Mouse (Mus musculus): Measurements from ENCODE around the gene Hebp1. TPM values are rescaled to one million over a fixed set of nuclear protein-coding genes. Genes with fewer than 3 reads are reported as not detected.

Gene Hebp1
- polyA plus RNA-seq, 1 experiment from 2014 or later = 3.3 TPM

- WGBS = 56% methylated on average over 6 of the region's 6 CpGs
- Histone ChIP-seq H3K9ac (no peak overlapping the region), H3K4me2 (replicated peaks) (no peak overlapping the region), H3K9me3 (ENCODE audit: control insufficient read depth, low read length) (peaks cover 4% of the 10 kb centered on the region; the same call in 1 of the 2 replicates), H3K27me3 (ENCODE audit: control insufficient read depth, insufficient read depth, low read length) (no peaks in the 10 kb centered on the region), H3K4me3 (replicated peaks; ENCODE audit: low read length) (no peak overlapping the region), H3K36me3 (replicated peaks; ENCODE audit: control insufficient read depth, insufficient read depth) (no peaks in the 10 kb centered on the region), H3K4me1 (replicated peaks; ENCODE audit: control insufficient read depth, insufficient read depth, low read length) (peaks cover 19% of the 10 kb centered on the region), H3K27ac (peak overlapping the region; percentile 62)
- peak; percentile 55; the same call in 1 of the 2 replicates for ATAC-seq (ENCODE audit: low FRiP score)
- no peak for DNase-seq (ENCODE audit: low spot score)
Measured at GRCm38 (mm10) chr6:135203737-135204136, 5.9 kb upstream of the Hebp1 start.

- no peaks in the 10 kb centered on the region for H3K36me3 ChIP-seq (replicated peaks; ENCODE audit: control insufficient read depth, insufficient read depth)
- no peak overlapping the region for H3K9ac ChIP-seq
- H3K4me1 ChIP-seq (replicated peaks; ENCODE audit: control insufficient read depth, insufficient read depth, low read length) = peaks cover 23% of the 10 kb centered on the region
- 92% methylated on average over 6 of the region's 6 CpGs for WGBS
- H3K27ac ChIP-seq = no peak overlapping the region
- DNase-seq (ENCODE audit: low spot score) (no peak), ATAC-seq (ENCODE audit: low FRiP score) (no peak)
- no peak overlapping the region for H3K4me2 ChIP-seq (replicated peaks)
- H3K27me3 ChIP-seq (ENCODE audit: control insufficient read depth, insufficient read depth, low read length) = no peaks in the 10 kb centered on the region
- H3K9me3 ChIP-seq (ENCODE audit: control insufficient read depth, low read length) = 0 out of 2 replicates have a peak, but pooled peaks cover under 1% of the 10 kb centered on the region
- no peak overlapping the region for H3K4me3 ChIP-seq (replicated peaks; ENCODE audit: low read length)
Measured at GRCm38 (mm10) chr6:135202668-135203067, 4.8 kb upstream of the Hebp1 start.

GRCm38 (mm10) chr6:135200122-135200957, 2.5 kb upstream of the Hebp1 start:
- Histone ChIP-seq H3K4me2 (replicated peaks) (no peak overlapping the region), H3K9me3 (ENCODE audit: control insufficient read depth, low read length) (no peaks in the 10 kb centered on the region), H3K27ac (0 out of 2 replicates have a peak overlapping the region, but pooled peaks have one; percentile 20), H3K4me3 (replicated peaks; ENCODE audit: low read length) (no peak overlapping the region), H3K9ac (no peak overlapping the region), H3K36me3 (replicated peaks; ENCODE audit: control insufficient read depth, insufficient read depth) (no peaks in the 10 kb centered on the region), H3K27me3 (ENCODE audit: control insufficient read depth, insufficient read depth, low read length) (no peaks in the 10 kb centered on the region), H3K4me1 (replicated peaks; ENCODE audit: control insufficient read depth, insufficient read depth, low read length) (peaks cover 25% of the 10 kb centered on the region)
- ATAC-seq (ENCODE audit: low FRiP score) (no peak), DNase-seq (ENCODE audit: low spot score) (no peak)
- 87% methylated on average over 16 of the region's 16 CpGs for WGBS

- 44% methylated on average over 6 of the region's 6 CpGs for WGBS
- H3K36me3 ChIP-seq (replicated peaks; ENCODE audit: control insufficient read depth, insufficient read depth) = no peaks in the 10 kb centered on the region
- ATAC-seq (ENCODE audit: low FRiP score) = no peak
- H3K4me1 ChIP-seq (replicated peaks; ENCODE audit: control insufficient read depth, insufficient read depth, low read length) = peaks cover 26% of the 10 kb centered on the region
- H3K27me3 ChIP-seq (ENCODE audit: control insufficient read depth, insufficient read depth, low read length) = no peaks in the 10 kb centered on the region
- peak overlapping the region; percentile 96 for H3K4me2 ChIP-seq (replicated peaks)
- no peaks in the 10 kb centered on the region for H3K9me3 ChIP-seq (ENCODE audit: control insufficient read depth, low read length)
- peak overlapping the region; percentile 90 for H3K4me3 ChIP-seq (replicated peaks; ENCODE audit: low read length)
- H3K9ac ChIP-seq = peak overlapping the region; percentile 87
- H3K27ac ChIP-seq = peak overlapping the region; percentile 88; the same call in 1 of the 2 replicates
- no peak for DNase-seq (ENCODE audit: low spot score)
Measured at GRCm38 (mm10) chr6:135198726-135199125, 904 bp upstream of the Hebp1 start.

- peak overlapping the region; percentile 90 for H3K4me3 ChIP-seq (replicated peaks; ENCODE audit: low read length)
- DNase-seq (ENCODE audit: low spot score) (no peak), ATAC-seq (ENCODE audit: low FRiP score) (0 out of 2 replicates have a peak, but pooled peaks have one; percentile 7)
- H3K9me3 ChIP-seq (ENCODE audit: control insufficient read depth, low read length) = no peaks in the 10 kb centered on the region
- H3K4me1 ChIP-seq (replicated peaks; ENCODE audit: control insufficient read depth, insufficient read depth, low read length) = peaks cover 29% of the 10 kb centered on the region
- H3K27me3 ChIP-seq (ENCODE audit: control insufficient read depth, insufficient read depth, low read length) = no peaks in the 10 kb centered on the region
- peak overlapping the region; percentile 87 for H3K9ac ChIP-seq
- peak overlapping the region; percentile 88 for H3K27ac ChIP-seq
- no peaks in the 10 kb centered on the region for H3K36me3 ChIP-seq (replicated peaks; ENCODE audit: control insufficient read depth, insufficient read depth)
- WGBS = 13% methylated on average over 7 of the region's 7 CpGs
- H3K4me2 ChIP-seq (replicated peaks) = peak overlapping the region; percentile 96
Measured at GRCm38 (mm10) chr6:135197446-135197845, 376 bp downstream of the Hebp1 start.

GRCm38 (mm10) chr6:135196707-135197106, 1.1 kb downstream of the Hebp1 start:
- Histone ChIP-seq H3K36me3 (replicated peaks; ENCODE audit: control insufficient read depth, insufficient read depth) (no peaks in the 10 kb centered on the region), H3K4me3 (replicated peaks; ENCODE audit: low read length) (no peak overlapping the region), H3K9ac (no peak overlapping the region), H3K9me3 (ENCODE audit: control insufficient read depth, low read length) (no peaks in the 10 kb centered on the region), H3K4me2 (replicated peaks) (no peak overlapping the region), H3K4me1 (replicated peaks; ENCODE audit: control insufficient read depth, insufficient read depth, low read length) (peaks cover 29% of the 10 kb centered on the region), H3K27ac (no peak overlapping the region), H3K27me3 (ENCODE audit: control insufficient read depth, insufficient read depth, low read length) (no peaks in the 10 kb centered on the region)
- DNase-seq (ENCODE audit: low spot score) (no peak), ATAC-seq (ENCODE audit: low FRiP score) (no peak)
- WGBS = 82% methylated on average over 8 of the region's 8 CpGs

GRCm38 (mm10) chr6:135194907-135195306, 2.9 kb downstream of the Hebp1 start:
- Histone ChIP-seq H3K4me3 (replicated peaks; ENCODE audit: low read length) (no peak overlapping the region), H3K9ac (no peak overlapping the region), H3K27me3 (ENCODE audit: control insufficient read depth, insufficient read depth, low read length) (no peaks in the 10 kb centered on the region), H3K27ac (no peak overlapping the region), H3K4me1 (replicated peaks; ENCODE audit: control insufficient read depth, insufficient read depth, low read length) (peaks cover 20% of the 10 kb centered on the region), H3K36me3 (replicated peaks; ENCODE audit: control insufficient read depth, insufficient read depth) (no peaks in the 10 kb centered on the region), H3K4me2 (replicated peaks) (no peak overlapping the region), H3K9me3 (ENCODE audit: control insufficient read depth, low read length) (no peaks in the 10 kb centered on the region)
- 83% methylated on average over 4 of the region's 4 CpGs for WGBS
- ATAC-seq (ENCODE audit: low FRiP score) = no peak
- DNase-seq (ENCODE audit: low spot score) = no peak

- H3K36me3 ChIP-seq (replicated peaks; ENCODE audit: control insufficient read depth, insufficient read depth) = no peaks in the 10 kb centered on the region
- no peak for DNase-seq (ENCODE audit: low spot score)
- H3K27ac ChIP-seq = no peak overlapping the region
- no peaks in the 10 kb centered on the region for H3K27me3 ChIP-seq (ENCODE audit: control insufficient read depth, insufficient read depth, low read length)
- H3K4me3 ChIP-seq (replicated peaks; ENCODE audit: low read length) = no peak overlapping the region
- no peaks in the 10 kb centered on the region for H3K9me3 ChIP-seq (ENCODE audit: control insufficient read depth, low read length)
- no peak overlapping the region for H3K4me2 ChIP-seq (replicated peaks)
- ATAC-seq (ENCODE audit: low FRiP score) = no peak
- no peak overlapping the region for H3K9ac ChIP-seq
- H3K4me1 ChIP-seq (replicated peaks; ENCODE audit: control insufficient read depth, insufficient read depth, low read length) = peaks cover 9% of the 10 kb centered on the region; the same call in 1 of the 2 replicates
- 18% methylated on average over 4 of the region's 4 CpGs for WGBS
Measured at GRCm38 (mm10) chr6:135193733-135194132, 4.1 kb downstream of the Hebp1 start.

GRCm38 (mm10) chr6:135192993-135193392, 4.8 kb downstream of the Hebp1 start:
- Histone ChIP-seq H3K4me2 (replicated peaks) (no peak overlapping the region), H3K27me3 (ENCODE audit: control insufficient read depth, insufficient read depth, low read length) (no peaks in the 10 kb centered on the region), H3K36me3 (replicated peaks; ENCODE audit: control insufficient read depth, insufficient read depth) (no peaks in the 10 kb centered on the region), H3K4me3 (replicated peaks; ENCODE audit: low read length) (no peak overlapping the region), H3K9me3 (ENCODE audit: control insufficient read depth, low read length) (no peaks in the 10 kb centered on the region), H3K27ac (no peak overlapping the region), H3K4me1 (replicated peaks; ENCODE audit: control insufficient read depth, insufficient read depth, low read length) (peaks cover 8% of the 10 kb centered on the region; the same call in 1 of the 2 replicates), H3K9ac (no peak overlapping the region)
- DNase-seq (ENCODE audit: low spot score) (no peak), ATAC-seq (ENCODE audit: low FRiP score) (no peak)
- WGBS = 76% methylated on average over 8 of the region's 8 CpGs
